Mouse (Mus musculus): ENCODE measurements around the gene Mast4. TPM values are rescaled to one million over a fixed set of nuclear protein-coding genes. Genes with fewer than 3 reads are reported as not detected.
A peak's percentile ranks its signal among the peaks of the same experiment; 100 is the strongest.
"Not testable (repeated sequence)": the region's sequence is repeated elsewhere in the genome, so short reads cannot be mapped to it uniquely, and the experiment has no call there.

The Mast4 gene
- polyA plus RNA-seq (2015; fragmentation: Nextera tagmentation; extraction: Ambion mirVana): 2.5 and 2.6 TPM in 2 replicates

- Histone ChIP-seq H3K36me3 (ENCODE audit: control insufficient read depth, insufficient read depth) (no peaks in the 10 kb centered on the region), H3K27ac (ENCODE audit: low read length) (no peak within 1 kb of the TSS), H3K4me1 (ENCODE audit: control insufficient read depth, low read depth, low read length) (no peaks in the 10 kb centered on the region; the same call in 1 of the 2 replicates), H3K27me3 (ENCODE audit: control insufficient read depth, insufficient read depth, low read depth, low read length) (peaks cover 49% of the 10 kb centered on the region), H3K9me3 (replicated peaks; ENCODE audit: control insufficient read depth, low read length) (no peaks in the 10 kb centered on the region), H3K9ac (ENCODE audit: low read depth, low read length) (peak within 1 kb of the TSS; percentile 4; the same call in 1 of the 2 replicates), H3K4me2 (ENCODE audit: low read depth, low read length) (peak within 1 kb of the TSS; percentile 70), H3K4me3 (ENCODE audit: low read depth, low read length) (peak within 1 kb of the TSS; percentile 61)
- peak; percentile 80 for ATAC-seq (ENCODE audit: low read depth)
- WGBS (ENCODE audit: insufficient replicate concordance): under 1% methylated on average over 44 of the region's 44 CpGs
These were observed at the start of gene Mast4 for GRCm38 (mm10) chr13:103334392-103334686. Gene Mast4, minus strand, starts transcription at chr13:103334497.

GRCm38 (mm10) chr13:103374495-103374894 lies 40.2 kb upstream of the Mast4 start:
- Histone ChIP-seq H3K4me1 (ENCODE audit: control insufficient read depth, low read depth, low read length) (no peaks in the 10 kb centered on the region), H3K9me3 (replicated peaks; ENCODE audit: control insufficient read depth, low read length) (no peaks in the 10 kb centered on the region), H3K36me3 (ENCODE audit: control insufficient read depth, insufficient read depth) (no peaks in the 10 kb centered on the region), H3K27me3 (ENCODE audit: control insufficient read depth, insufficient read depth, low read depth, low read length) (no peaks in the 10 kb centered on the region), H3K9ac (ENCODE audit: low read depth, low read length) (no peak overlapping the region), H3K4me2 (ENCODE audit: low read depth, low read length) (no peak overlapping the region), H3K27ac (ENCODE audit: low read length) (no peak overlapping the region), H3K4me3 (ENCODE audit: low read depth, low read length) (no peak overlapping the region)
- WGBS (ENCODE audit: insufficient replicate concordance): 11% methylated on average over 1 of the region's 1 CpGs
- no peak for ATAC-seq (ENCODE audit: low read depth)

GRCm38 (mm10) chr13:103369194-103369593 lies 34.9 kb upstream of the Mast4 start:
- H3K36me3 ChIP-seq (ENCODE audit: control insufficient read depth, insufficient read depth): no peaks in the 10 kb centered on the region
- H3K4me1 ChIP-seq (ENCODE audit: control insufficient read depth, low read depth, low read length): no peaks in the 10 kb centered on the region
- no peak overlapping the region for H3K4me2 ChIP-seq (ENCODE audit: low read depth, low read length)
- no peaks in the 10 kb centered on the region for H3K27me3 ChIP-seq (ENCODE audit: control insufficient read depth, insufficient read depth, low read depth, low read length)
- H3K9me3 ChIP-seq (replicated peaks; ENCODE audit: control insufficient read depth, low read length): no peaks in the 10 kb centered on the region
- H3K4me3 ChIP-seq (ENCODE audit: low read depth, low read length): no peak overlapping the region
- 72% methylated on average over 7 of the region's 7 CpGs for WGBS (ENCODE audit: insufficient replicate concordance)
- no peak overlapping the region for H3K27ac ChIP-seq (ENCODE audit: low read length)
- no peak for ATAC-seq (ENCODE audit: low read depth)
- no peak overlapping the region for H3K9ac ChIP-seq (ENCODE audit: low read depth, low read length)

GRCm38 (mm10) chr13:103363181-103363580 lies 28.9 kb upstream of the Mast4 start:
- Histone ChIP-seq H3K27ac (ENCODE audit: low read length) (no peak overlapping the region), H3K36me3 (ENCODE audit: control insufficient read depth, insufficient read depth) (no peaks in the 10 kb centered on the region), H3K9me3 (replicated peaks; ENCODE audit: control insufficient read depth, low read length) (no peaks in the 10 kb centered on the region), H3K9ac (ENCODE audit: low read depth, low read length) (no peak overlapping the region), H3K4me1 (ENCODE audit: control insufficient read depth, low read depth, low read length) (no peaks in the 10 kb centered on the region), H3K27me3 (ENCODE audit: control insufficient read depth, insufficient read depth, low read depth, low read length) (no peaks in the 10 kb centered on the region), H3K4me2 (ENCODE audit: low read depth, low read length) (no peak overlapping the region), H3K4me3 (ENCODE audit: low read depth, low read length) (no peak overlapping the region)
- no peak for ATAC-seq (ENCODE audit: low read depth)
- 56% methylated on average over 10 of the region's 10 CpGs for WGBS (ENCODE audit: insufficient replicate concordance)

GRCm38 (mm10) chr13:103357415-103357814 lies 23.1 kb upstream of the Mast4 start:
- 82% methylated on average over 16 of the region's 16 CpGs for WGBS (ENCODE audit: insufficient replicate concordance)
- not testable (repeated sequence) for H3K9ac ChIP-seq (ENCODE audit: low read depth, low read length)

GRCm38 (mm10) chr13:103356909-103357308 lies 22.6 kb upstream of the Mast4 start:
- not testable (repeated sequence) for H3K27ac ChIP-seq (ENCODE audit: low read length); H3K9me3 ChIP-seq (replicated peaks; ENCODE audit: control insufficient read depth, low read length); H3K9ac ChIP-seq (ENCODE audit: low read depth, low read length); H3K27me3 ChIP-seq (ENCODE audit: control insufficient read depth, insufficient read depth, low read depth, low read length); H3K36me3 ChIP-seq (ENCODE audit: control insufficient read depth, insufficient read depth); H3K4me2 ChIP-seq (ENCODE audit: low read depth, low read length); ATAC-seq (ENCODE audit: low read depth); H3K4me1 ChIP-seq (ENCODE audit: control insufficient read depth, low read depth, low read length); H3K4me3 ChIP-seq (ENCODE audit: low read depth, low read length)
- 80% methylated on average over 4 of the region's 6 CpGs for WGBS (ENCODE audit: insufficient replicate concordance)

More at GRCm38 (mm10) chr13:103357415-103357814, 23.1 kb upstream of the Mast4 start:
- not testable (repeated sequence) for H3K27ac ChIP-seq (ENCODE audit: low read length); H3K9me3 ChIP-seq (replicated peaks; ENCODE audit: control insufficient read depth, low read length); H3K4me2 ChIP-seq (ENCODE audit: low read depth, low read length); H3K27me3 ChIP-seq (ENCODE audit: control insufficient read depth, insufficient read depth, low read depth, low read length); ATAC-seq (ENCODE audit: low read depth); H3K4me3 ChIP-seq (ENCODE audit: low read depth, low read length); H3K36me3 ChIP-seq (ENCODE audit: control insufficient read depth, insufficient read depth); H3K4me1 ChIP-seq (ENCODE audit: control insufficient read depth, low read depth, low read length)

- Histone ChIP-seq H3K4me3 (ENCODE audit: low read depth, low read length) (no peak overlapping the region), H3K36me3 (ENCODE audit: control insufficient read depth, insufficient read depth) (no peaks in the 10 kb centered on the region), H3K27ac (ENCODE audit: low read length) (no peak overlapping the region), H3K4me2 (ENCODE audit: low read depth, low read length) (no peak overlapping the region), H3K9me3 (replicated peaks; ENCODE audit: control insufficient read depth, low read length) (no peaks in the 10 kb centered on the region), H3K27me3 (ENCODE audit: control insufficient read depth, insufficient read depth, low read depth, low read length) (no peaks in the 10 kb centered on the region), H3K4me1 (ENCODE audit: control insufficient read depth, low read depth, low read length) (no peaks in the 10 kb centered on the region), H3K9ac (ENCODE audit: low read depth, low read length) (no peak overlapping the region)
- WGBS (ENCODE audit: insufficient replicate concordance): 56% methylated on average over 3 of the region's 3 CpGs
- ATAC-seq (ENCODE audit: low read depth): no peak
These were observed 20.4 kb upstream of the Mast4 start for GRCm38 (mm10) chr13:103354737-103355136.

GRCm38 (mm10) chr13:103344749-103345148 lies 10.5 kb upstream of the Mast4 start:
- Histone ChIP-seq H3K27me3 (ENCODE audit: control insufficient read depth, insufficient read depth, low read depth, low read length) (no peaks in the 10 kb centered on the region), H3K36me3 (ENCODE audit: control insufficient read depth, insufficient read depth) (no peaks in the 10 kb centered on the region), H3K9ac (ENCODE audit: low read depth, low read length) (no peak overlapping the region), H3K27ac (ENCODE audit: low read length) (no peak overlapping the region), H3K9me3 (replicated peaks; ENCODE audit: control insufficient read depth, low read length) (no peaks in the 10 kb centered on the region), H3K4me2 (ENCODE audit: low read depth, low read length) (no peak overlapping the region), H3K4me3 (ENCODE audit: low read depth, low read length) (no peak overlapping the region), H3K4me1 (ENCODE audit: control insufficient read depth, low read depth, low read length) (no peaks in the 10 kb centered on the region)
- whole genome bisulfite sequencing (ENCODE audit: insufficient replicate concordance): 70% methylated on average over 8 of the region's 8 CpGs
- ATAC-seq (ENCODE audit: low read depth): no peak

GRCm38 (mm10) chr13:103344006-103344720 lies 9.9 kb upstream of the Mast4 start:
- no peak overlapping the region for H3K27ac ChIP-seq (ENCODE audit: low read length)
- ATAC-seq (ENCODE audit: low read depth): no peak
- H3K9me3 ChIP-seq (replicated peaks; ENCODE audit: control insufficient read depth, low read length): no peaks in the 10 kb centered on the region
- no peak overlapping the region for H3K4me3 ChIP-seq (ENCODE audit: low read depth, low read length)
- H3K4me1 ChIP-seq (ENCODE audit: control insufficient read depth, low read depth, low read length): no peaks in the 10 kb centered on the region
- H3K4me2 ChIP-seq (ENCODE audit: low read depth, low read length): no peak overlapping the region
- H3K36me3 ChIP-seq (ENCODE audit: control insufficient read depth, insufficient read depth): no peaks in the 10 kb centered on the region
- no peak overlapping the region for H3K9ac ChIP-seq (ENCODE audit: low read depth, low read length)
- no peaks in the 10 kb centered on the region for H3K27me3 ChIP-seq (ENCODE audit: control insufficient read depth, insufficient read depth, low read depth, low read length)
- 65% methylated on average over 8 of the region's 8 CpGs for WGBS (ENCODE audit: insufficient replicate concordance)
